Mouse (Mus musculus): ENCODE measurements around the gene Gstm5. TPM values are rescaled to one million over a fixed set of nuclear protein-coding genes. Genes with fewer than 3 reads are reported as not detected.
"Not testable (repeated sequence)": the region's sequence is repeated elsewhere in the genome, so short reads cannot be mapped to it uniquely, and the experiment has no call there.

Gene Gstm5
- 10 to 100 TPM; 44.6 to 47.6 TPM for total RNA-seq (2021)
- long read RNA-seq, experiment 1, transcript Gstm5-201 (8 exons, 945 nt), result major isoform, 48 of 49 reads
- long read RNA-seq, experiment 1, partial matches to known transcripts, result 0 of 49 reads
- long read RNA-seq, experiment 1, other reads (novel, unspliced or antisense), result 1 of 49 reads
- long read RNA-seq, experiment 2, transcript Gstm5-201 (8 exons, 945 nt), result major isoform, 36 of 37 reads
- long read RNA-seq, experiment 2, partial matches to known transcripts, result 0 of 37 reads
- long read RNA-seq, experiment 2, other reads (novel, unspliced or antisense), result 1 of 37 reads

- intact Hi-C loops (cut with DNase I), result no loop called here
- peak; percentile 84 to 86 for DNase-seq
These were observed at the start of gene Gstm5 for GRCm38 (mm10) chr3:107895720-107896569. Gstm5 (plus strand) TSS chr3:107895821.

GRCm38 (mm10) chr3:107846175-107846574 is 49.4 kb upstream of the Gstm5 start:
- intact Hi-C loops (cut with DNase I), result no loop called here
- DNase-seq, result no peak

GRCm38 (mm10) chr3:107846835-107847234 is 48.8 kb upstream of the Gstm5 start:
- no peak for DNase-seq
- intact Hi-C loops (cut with DNase I), result no loop called here

GRCm38 (mm10) chr3:107848126-107848525 is 47.5 kb upstream of the Gstm5 start:
- intact Hi-C loops (cut with DNase I), result no loop called here
- DNase-seq, result no peak

- intact Hi-C loops (cut with DNase I), result no loop called here
- DNase-seq, result no peak
These were observed 46.5 kb upstream of the Gstm5 start for GRCm38 (mm10) chr3:107849000-107849692.

GRCm38 (mm10) chr3:107849693-107850031 is 46.0 kb upstream of the Gstm5 start:
- DNase-seq, result no peak
- intact Hi-C loops (cut with DNase I), result no loop called here

- DNase-seq, result peak; percentile 64 to 80
- intact Hi-C loops (cut with DNase I), result no loop called here
These were observed 45.1 kb upstream of the Gstm5 start for GRCm38 (mm10) chr3:107850418-107851031.

- intact Hi-C loops (cut with DNase I), result no loop called here
- DNase-seq, result no peak
These were observed 42.8 kb upstream of the Gstm5 start for GRCm38 (mm10) chr3:107852786-107853185.

GRCm38 (mm10) chr3:107853232-107854181 is 42.1 kb upstream of the Gstm5 start:
- DNase-seq, result no peak
- intact Hi-C loops (cut with DNase I), result no loop called here

GRCm38 (mm10) chr3:107855368-107855767 is 40.3 kb upstream of the Gstm5 start:
- intact Hi-C loops (cut with DNase I), result loop anchor here (5.0 kb wide), 1 partner anchor 33 kb away; no protein-coding TSS in a partner anchor
- DNase-seq, result no peak

- DNase-seq, result no peak
- intact Hi-C loops (cut with DNase I), result loop anchor here (2.0 to 5.0 kb wide), 2 partner anchors 35 to 99 kb away; no protein-coding TSS in a partner anchor
These were observed 38.0 kb upstream of the Gstm5 start for GRCm38 (mm10) chr3:107857646-107858045.

GRCm38 (mm10) chr3:107861483-107861882 is 34.1 kb upstream of the Gstm5 start:
- intact Hi-C loops (cut with DNase I), result loop anchor here (10.0 kb wide), 1 partner anchor 227 kb away; the partner anchor contains the start of genes Gm10961 and Strip1
- DNase-seq, result not testable (repeated sequence)

GRCm38 (mm10) chr3:107862471-107862870 is 33.1 kb upstream of the Gstm5 start:
- intact Hi-C loops (cut with DNase I), result loop anchor here (10.0 kb wide), 1 partner anchor 228 kb away; the partner anchor contains the start of genes Gm10961 and Strip1
- DNase-seq, result no peak

GRCm38 (mm10) chr3:107863471-107863870 is 32.1 kb upstream of the Gstm5 start:
- intact Hi-C loops (cut with DNase I), result loop anchor here (10.0 kb wide), 1 partner anchor 229 kb away; the partner anchor contains the start of genes Gm10961 and Strip1
- DNase-seq, result no peak

- intact Hi-C loops (cut with DNase I), result loop anchor here (1.0 to 10.0 kb wide), 3 partner anchors 105 to 229 kb away; partner anchors contain the start of genes Gm10961 and Strip1
- peak; percentile 90 to 92 for DNase-seq
These were observed 31.6 kb upstream of the Gstm5 start for GRCm38 (mm10) chr3:107863898-107864603.

- intact Hi-C loops (cut with DNase I), result loop anchor here (2.0 to 10.0 kb wide), 5 partner anchors 107 to 281 kb away; partner anchors contain the start of genes Gm10961, Gnai3, Gstm1 and Strip1
- no peak for DNase-seq
These were observed 30.1 kb upstream of the Gstm5 start for GRCm38 (mm10) chr3:107865364-107866091.

- peak; percentile 85 to 88 for DNase-seq
These were observed 28.5 kb upstream of the Gstm5 start for GRCm38 (mm10) chr3:107867086-107867485.

More at GRCm38 (mm10) chr3:107867086-107867485, 28.5 kb upstream of the Gstm5 start:
- intact Hi-C loops (cut with DNase I), result loop anchor here (1.0 to 10.0 kb wide), 5 partner anchors 51 to 280 kb away; partner anchors contain the start of genes Gm10961, Gnai3, Gstm1 and Strip1

Data from heart, postnatal 14 days (tissue).